Mouse (Mus musculus) left cerebral cortex, adult 11 months (tissue): ENCODE measurements around the gene Gps1.
"Not testable (repeated sequence)": the region's sequence is repeated elsewhere in the genome, so short reads cannot be mapped to it uniquely, and the experiment has no call there.

ENCODE experiments used
- DNase-seq: peaks from one replicate; pipeline ENCODE4 v3.0.0; 2022; ENCODE audit warnings: low spot score

Gene Gps1

DNA sequence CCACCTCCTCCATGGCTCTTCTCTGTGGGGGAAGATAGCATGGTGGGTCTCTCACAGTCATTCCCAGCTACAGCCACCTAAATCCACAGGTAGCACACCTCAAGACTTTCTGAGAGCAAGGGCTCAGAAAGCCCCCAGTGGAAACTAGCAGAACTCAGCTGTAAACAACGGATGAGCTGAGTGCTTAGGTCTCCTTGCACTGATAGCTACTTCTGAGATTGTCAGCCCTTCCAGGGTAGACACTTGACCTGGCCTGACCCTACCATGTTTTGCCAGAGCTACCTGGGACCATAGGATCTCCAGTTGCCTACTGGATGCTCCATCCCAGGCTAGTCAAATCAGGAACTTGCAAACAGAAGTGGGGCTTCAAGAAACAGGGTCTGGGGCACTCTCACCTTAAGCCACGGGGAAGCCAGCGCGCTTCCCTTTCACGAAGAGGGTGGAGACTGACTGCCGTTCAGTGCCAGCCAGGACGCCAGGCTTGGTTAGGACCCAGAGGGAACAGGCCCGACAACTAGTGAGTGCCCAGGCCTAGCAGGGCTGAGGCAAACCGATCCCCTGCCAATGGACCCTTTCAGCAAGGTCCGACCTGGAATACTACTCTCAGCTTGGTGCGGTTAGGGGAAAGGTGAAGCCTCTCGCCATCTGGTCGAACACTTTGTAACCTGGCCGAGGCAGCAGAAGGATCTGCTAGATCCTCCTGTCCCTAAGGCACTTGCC is 38.9 kb downstream of the Gps1 start:
- DNase-seq: no peak

DNA sequence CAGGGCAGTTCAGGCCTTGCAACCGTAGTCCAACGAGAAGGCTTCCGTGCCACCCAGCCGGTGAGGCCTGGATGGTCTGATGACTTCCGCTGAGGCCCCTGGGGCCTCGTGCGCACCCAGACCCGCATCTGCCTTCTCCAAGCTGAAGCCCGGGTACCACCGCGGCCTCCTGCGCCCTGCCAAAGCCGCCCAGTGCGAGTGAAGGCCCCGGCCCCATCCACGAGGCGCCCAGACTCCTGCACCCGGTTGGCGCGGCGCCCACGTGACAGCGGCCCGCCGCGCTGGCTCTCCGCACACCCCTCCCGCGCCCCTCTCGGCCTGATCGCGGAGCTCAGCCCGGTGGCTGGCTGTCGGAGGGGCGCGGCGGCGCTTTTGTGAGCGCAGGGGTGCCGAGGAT is 39.5 kb downstream of the Gps1 start:
- DNase-seq: peak; percentile 61

DNA sequence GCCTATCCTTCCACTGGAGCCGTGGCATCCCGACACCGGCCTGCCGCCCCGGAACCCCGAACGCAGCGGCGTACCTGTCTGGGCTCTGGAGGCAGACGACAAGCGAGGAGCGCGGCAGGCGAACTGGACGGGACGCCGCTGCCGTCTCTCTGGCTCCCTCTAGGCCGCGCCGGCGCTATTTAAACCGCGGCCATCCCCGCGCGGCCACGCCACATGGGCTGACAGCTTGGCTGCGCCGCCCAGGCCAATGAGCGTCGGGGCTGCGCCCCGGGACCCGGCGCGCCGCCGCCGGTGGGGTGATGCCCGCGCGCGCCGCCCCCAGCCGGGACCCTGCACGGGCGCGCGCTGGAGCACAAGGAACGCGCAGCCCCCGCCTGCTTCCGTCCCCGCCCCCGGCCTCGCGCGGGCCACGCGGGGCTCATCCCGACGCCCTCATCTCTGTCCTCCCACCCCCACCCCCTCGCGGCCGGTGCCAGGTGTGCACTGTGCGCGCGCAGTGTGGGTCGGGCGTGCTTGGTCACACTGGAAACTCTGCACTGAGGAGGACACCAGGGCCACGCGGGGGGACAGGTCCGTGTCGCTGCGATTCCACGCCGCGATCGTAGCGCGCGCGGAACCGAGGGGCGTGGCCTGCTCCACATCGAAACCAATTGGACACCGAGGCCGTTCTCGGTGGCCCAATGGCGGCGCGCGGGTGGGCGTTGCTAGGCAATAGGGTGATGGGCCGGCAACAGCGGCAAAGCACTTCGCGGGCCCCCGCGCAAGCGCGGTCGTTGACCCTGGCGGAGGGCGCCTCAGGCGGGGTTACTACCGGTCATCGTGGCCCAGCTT is 40.1 kb downstream of the Gps1 start, which contains the start of gene Fasn:
Fasn (minus strand) TSS at position 592 of the 831 bp plus-strand sequence.
- peak; percentile 97 for DNase-seq

DNA sequence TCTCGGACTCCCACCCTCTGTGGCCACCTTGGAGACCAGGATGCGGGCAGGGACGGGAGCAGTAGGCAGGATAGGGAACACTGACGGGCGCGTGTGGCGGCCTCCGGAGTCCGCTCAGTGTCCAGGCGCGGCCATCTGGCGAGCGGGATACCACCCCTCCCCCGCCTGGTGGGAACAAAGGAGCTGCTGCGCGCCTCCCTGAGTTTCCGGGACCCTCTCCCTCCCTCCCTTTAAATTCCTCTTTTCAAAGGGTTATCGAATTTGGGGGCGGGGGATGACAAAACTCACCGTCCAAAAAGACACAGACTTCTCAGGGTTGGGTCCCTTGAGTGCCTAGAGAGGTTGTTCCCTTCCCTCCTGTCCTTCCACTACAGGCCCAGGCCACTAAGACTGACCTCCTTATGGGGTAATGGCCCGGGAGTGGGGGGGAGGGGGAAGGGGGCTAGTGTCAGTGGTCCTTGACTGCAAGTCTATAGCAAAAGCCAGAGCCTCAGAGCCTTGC is 40.8 kb downstream of the Gps1 start:
- no peak for DNase-seq

DNA sequence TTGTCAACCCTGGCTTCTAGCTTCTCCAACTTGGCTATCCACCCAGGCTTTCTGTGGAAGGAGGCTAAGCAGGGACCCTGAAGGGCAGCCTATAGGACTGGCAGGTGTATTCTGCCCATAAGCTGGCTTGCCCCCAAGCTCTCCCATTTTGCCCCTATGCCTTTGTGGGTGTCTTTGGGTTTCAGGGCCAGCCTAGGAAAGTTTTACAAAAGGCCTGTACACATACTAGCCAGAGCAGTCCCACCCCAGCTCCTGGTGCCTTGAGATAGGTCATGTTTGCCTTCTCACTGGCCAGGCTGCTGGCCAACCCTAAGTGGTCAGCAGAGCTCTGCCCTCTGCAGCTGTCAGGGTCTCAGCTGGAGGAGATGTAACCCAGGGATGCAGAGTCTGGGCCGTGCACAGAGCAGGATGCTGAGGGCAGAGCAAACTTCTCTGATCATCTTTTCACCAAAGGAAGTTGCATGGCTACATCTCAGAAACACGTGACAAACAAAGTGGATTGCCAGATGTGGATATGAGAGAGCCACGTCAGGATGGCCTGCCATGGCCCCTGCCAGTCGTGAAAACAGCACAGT is 41.3 kb downstream of the Gps1 start:
- no peak for DNase-seq

DNA sequence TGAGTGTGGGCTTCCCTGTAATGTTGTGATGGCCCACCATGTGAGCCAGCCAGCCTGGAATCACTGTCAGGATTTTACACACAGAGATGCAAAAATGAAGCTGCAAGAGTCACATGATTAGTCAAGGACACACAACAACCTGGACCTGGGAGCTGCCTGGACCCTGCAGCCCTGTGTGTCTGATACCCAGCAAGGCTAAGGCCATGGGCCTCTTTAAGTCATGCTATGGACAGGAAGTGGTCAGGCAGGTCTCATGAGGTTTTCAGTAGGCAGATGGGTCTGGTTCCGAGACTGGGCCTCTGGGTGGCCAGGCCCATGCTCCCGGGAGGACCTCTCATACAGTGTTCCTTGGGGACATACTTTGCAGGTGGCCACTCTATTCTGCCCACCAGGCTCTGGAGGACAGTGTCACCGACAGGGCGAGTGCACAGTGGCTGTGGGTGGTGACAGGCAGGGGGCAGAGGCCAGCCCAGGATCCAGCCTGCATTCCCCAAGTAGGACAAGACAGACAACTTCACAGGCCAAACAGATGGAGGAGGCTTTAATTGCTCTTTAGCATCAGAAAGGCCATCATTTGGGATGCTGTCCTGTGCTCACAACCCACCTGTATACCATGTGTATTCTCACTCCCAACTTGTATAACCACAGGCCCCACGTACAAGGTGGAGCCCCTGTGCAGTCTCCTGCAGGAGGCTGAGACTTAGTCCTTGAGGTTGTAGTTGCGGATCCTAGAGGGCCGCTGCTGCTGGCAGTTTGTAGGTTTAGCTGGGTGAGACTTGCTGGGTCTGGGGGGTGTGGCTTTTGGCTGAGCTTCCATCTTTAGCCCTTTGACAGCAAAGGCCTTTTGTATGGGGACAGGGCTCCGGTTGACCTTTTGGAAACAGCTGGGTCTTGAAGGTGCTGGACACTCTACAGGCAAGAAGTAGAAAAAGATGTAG is 42.2 kb downstream of the Gps1 start:
- DNase-seq: no peak

DNA sequence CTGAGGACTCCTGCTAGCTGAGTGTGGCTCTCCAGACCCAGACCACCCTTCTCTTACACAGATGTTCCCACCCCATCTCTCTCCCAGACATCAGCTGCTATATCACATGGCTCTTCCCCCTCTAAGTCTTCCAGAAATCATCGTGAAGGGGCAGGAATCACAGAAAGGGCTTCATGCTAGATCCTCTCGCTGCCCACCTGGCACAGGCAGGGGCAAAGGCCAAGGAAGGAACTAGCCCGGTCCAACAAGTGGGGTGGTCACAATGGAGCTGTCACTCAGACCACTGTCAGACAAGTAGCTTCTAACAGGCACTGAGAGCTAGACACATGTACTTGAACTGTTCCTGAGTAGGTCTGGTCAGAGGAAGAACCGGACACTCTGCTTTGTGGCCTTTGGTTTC is 44.3 kb downstream of the Gps1 start:
- no peak for DNase-seq

DNA sequence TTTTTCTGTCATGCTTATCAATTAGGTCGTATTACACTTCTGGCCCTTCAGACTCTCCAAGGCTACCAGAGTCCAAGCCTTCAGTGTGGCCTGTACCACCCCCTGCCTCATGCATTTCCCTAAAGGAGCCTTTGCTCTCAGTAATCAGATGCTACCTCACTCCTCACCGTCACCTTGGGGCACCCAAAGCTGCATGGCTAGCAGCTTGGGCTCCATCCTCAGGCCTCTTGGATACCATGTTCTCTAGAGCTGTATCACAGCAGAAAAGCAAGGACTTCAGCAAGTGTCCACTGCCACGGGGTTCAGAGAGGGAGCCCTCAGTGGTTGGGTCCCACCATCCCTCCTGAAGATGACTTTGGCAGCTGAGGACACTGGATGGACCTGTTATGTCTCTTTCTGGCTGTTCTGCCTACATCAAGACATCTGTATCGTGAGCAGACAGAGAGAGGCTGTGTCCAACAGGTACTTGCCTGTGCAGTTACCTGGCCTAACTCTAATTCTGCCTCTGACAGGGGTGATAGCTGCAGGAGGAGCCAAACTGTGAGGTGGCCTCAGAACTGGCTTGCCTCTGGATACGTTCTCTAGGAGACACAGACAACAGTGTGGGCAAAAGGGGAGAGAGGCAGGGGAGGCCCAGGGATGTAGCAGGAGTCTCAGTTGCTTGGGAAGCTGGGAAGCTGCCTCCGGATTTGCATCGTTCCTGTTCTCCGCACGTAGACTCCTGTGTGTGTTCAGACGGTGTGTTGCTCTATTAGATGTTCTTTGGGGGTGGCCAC is 45.9 kb downstream of the Gps1 start:
- no peak for DNase-seq

DNA sequence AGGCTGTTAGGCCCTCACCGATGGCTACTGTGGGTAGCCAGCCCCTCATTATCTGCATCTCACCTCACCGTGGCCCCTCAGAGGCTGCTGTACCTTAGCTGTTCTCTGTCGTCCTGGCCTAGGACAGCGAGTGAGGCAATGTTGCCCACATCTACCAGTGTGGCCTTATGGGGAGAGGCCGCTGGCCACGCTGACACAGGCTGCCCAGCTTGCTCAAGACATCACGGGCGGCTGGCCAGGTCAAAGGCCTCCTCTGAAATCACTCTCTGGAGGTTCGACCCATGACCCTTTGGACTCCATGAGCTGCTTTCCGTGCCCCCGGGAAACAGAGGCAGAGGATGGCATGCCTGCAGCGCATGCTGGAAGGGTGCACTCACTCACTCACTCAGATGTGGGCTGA is 46.6 kb downstream of the Gps1 start:
- no peak for DNase-seq

DNA sequence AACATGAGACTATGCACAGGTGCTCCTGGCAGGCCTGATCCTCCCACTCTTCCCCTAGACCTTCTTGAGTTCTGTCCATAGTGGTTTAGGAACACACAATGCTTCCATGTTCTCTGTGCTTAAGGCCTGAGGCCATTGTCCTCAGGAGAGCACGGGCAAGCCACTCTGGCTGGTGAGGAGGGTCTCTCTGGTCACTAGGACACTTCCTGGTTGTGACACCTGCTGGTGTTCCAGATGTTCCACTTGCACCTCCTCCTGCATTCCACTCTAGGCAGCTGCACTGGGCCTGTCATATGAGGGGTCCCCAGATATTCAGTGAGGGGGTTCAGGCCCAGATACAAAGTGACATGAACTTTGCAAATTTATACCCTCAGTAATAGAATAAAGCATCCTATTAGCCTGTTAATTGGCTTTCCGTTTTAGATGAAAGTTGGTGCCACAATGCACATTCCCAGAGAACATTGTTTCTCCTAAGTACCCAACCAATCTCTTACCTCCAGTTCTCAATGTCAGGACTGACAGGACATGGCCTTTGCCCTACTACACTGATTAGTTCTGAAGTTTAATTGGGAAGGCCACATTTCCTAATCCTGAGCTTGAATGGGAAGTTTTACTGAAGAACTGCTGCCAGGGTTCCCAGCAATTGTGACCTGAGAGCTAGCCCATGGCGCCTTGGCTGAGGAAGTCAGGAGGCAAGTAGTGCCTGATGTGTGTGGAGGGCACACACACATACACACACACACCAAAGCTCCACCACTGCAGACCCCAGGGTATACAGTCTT is 47.8 kb downstream of the Gps1 start:
- no peak for DNase-seq

DNA sequence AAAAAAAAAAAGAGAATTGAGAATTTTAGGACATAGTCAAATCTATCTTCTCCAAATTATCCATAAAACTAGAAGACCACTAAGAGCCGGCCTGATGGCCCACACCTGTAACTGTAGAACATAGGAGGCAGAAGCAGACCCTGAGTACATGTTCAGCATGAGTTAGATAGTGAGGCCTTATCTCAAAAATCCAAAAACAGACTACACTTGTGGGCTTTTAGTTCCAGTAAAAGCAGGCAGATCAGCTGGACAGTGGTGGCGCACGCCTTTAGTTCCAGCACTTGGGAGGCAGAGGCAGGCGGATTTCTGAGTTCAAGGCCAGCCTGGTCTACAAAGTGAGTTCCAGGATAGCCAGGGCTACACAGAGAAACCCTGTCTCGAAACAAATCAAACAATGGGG is 48.9 kb downstream of the Gps1 start:
- not testable (repeated sequence) for DNase-seq

DNA sequence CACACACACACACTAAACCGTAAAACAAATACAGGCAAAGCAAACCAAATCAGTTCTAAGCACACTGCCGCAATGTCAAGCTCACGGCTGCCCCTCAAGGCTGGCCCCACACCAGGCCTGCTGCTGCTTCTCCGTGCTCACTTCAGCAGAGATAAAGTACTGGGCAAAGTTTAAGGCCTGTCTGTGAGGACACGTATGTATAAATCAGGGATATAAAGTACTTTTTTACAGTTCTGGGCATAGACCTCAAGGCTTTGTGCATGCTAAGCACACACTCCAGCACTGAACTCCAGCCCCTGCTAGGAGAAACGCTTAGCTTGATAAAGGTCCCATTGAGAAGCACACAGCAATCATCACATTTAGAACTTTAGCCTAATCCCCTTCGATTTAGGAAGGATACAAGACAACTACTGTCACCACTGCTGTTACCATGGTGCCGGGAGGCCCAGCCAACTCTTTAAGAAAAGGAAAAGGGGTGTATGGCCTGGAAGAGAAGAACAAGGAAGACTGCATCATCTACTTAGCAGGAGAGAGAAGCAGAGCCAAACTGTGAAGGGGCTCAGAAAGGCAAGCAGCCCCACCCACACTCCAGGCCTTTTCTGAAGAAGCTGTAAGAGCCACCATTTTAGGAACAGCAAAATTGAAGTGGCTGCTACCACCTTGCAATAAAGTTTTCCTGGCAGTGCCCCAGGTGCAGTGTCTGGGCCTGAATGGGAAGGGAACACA is 49.6 kb downstream of the Gps1 start:
- no peak for DNase-seq
